Mouse (Mus musculus) liver, postnatal 0 days (tissue): Measurements from ENCODE around the gene Glt8d2. TPM values are rescaled to one million over a fixed set of nuclear protein-coding genes. Genes with fewer than 3 reads are reported as not detected.
"Not testable (repeated sequence)": the region's sequence is repeated elsewhere in the genome, so short reads cannot be mapped to it uniquely, and the experiment has no call there.

Experiments
- ATAC-seq: fragments of 200-750 bp; cut with Nextera tagmentation; 2 replicates; pipeline ENCODE4 v1.8.0; 2017; ENCODE audit warnings: mild to moderate bottlenecking, moderate library complexity
- DNase-seq: peaks from one replicate; pipeline ENCODE4 v3.0.0-alpha.2; 2016
- H3K27ac ChIP-seq: fragments of 300-500 bp; sonication (generic); 2 replicates; pipeline ENCODE4 v1.5.1; 2014; ENCODE audit warnings: antibody characterized with exemption, moderate library complexity, mild to moderate bottlenecking, low read depth
- H3K27me3 ChIP-seq: fragments of 300-500 bp; sonication (generic); 2 replicates; pipeline ENCODE4 v1.6.1; 2014; ENCODE audit warnings: low read length, control low read depth, mixed read lengths; ENCODE audit not compliant: insufficient read depth
- H3K36me3 ChIP-seq: fragments of 300-500 bp; sonication (generic); replicated peaks from 2 replicates; pipeline ENCODE4 v1.6.1; 2014; ENCODE audit warnings: mild to moderate bottlenecking, control low read depth, low read length, moderate library complexity, mixed read lengths; ENCODE audit not compliant: insufficient read depth
- H3K4me1 ChIP-seq: fragments of 300-500 bp; sonication (generic); 2 replicates; pipeline ENCODE4 v1.6.1; 2014; ENCODE audit warnings: antibody characterized with exemption, mild to moderate bottlenecking, control low read depth; ENCODE audit not compliant: insufficient read depth
- H3K4me2 ChIP-seq: fragments of 300-500 bp; sonication (generic); 2 replicates; pipeline ENCODE4 v1.6.1; 2014; ENCODE audit warnings: low read depth, mild to moderate bottlenecking, low read length, moderate library complexity, mixed read lengths
- H3K4me3 ChIP-seq: fragments of 300-500 bp; sonication (generic); 2 replicates; pipeline ENCODE4 v1.5.1; 2014; ENCODE audit warnings: low read depth, low read length
- H3K9ac ChIP-seq: fragments of 300-500 bp; sonication (generic); replicated peaks from 2 replicates; pipeline ENCODE4 v1.6.1; 2014; ENCODE audit warnings: mild to moderate bottlenecking, moderate library complexity
- H3K9me3 ChIP-seq: fragments of 300-500 bp; sonication (generic); 2 replicates; pipeline ENCODE4 v1.6.1; 2016; ENCODE audit warnings: mild to moderate bottlenecking, control low read depth, low read length, mixed read lengths
- CTCF ChIP-seq: sonication (generic); IDR thresholded peaks from 2 replicates; pipeline ENCODE4 v1.5.1; 2016; ENCODE audit warnings: antibody characterized with exemption, low read depth
- EP300 ChIP-seq: IDR thresholded peaks from 2 replicates; pipeline ENCODE4 v1.6.1; 2016; ENCODE audit warnings: antibody characterized with exemption, low read depth, mild to moderate bottlenecking
- WGBS: fragments of 180-500 bp; shearing (Covaris S2); extraction: QIAGEN DNeasy Blood & Tissue Kit; methylation state at CpG from one replicate; pipeline ENCODE4 v1.1.7; 2014; ENCODE audit not compliant: insufficient replicate concordance; 5-methylcytosine and 5-hydroxymethylcytosine counted together
- polyA plus RNA-seq: library from polyadenylated mRNA; unstranded; fragments of >200 nt; fragmentation: Nextera tagmentation; extraction: Ambion mirVana; gene quantifications from 2 replicates; pipeline ENCODE4 v1.2.1, GENCODE M21; 2015

Gene Glt8d2
- polyA plus RNA-seq, 1 experiment from 2014 or later: 0.12 TPM

GRCm38 (mm10) chr10:82629111-82629585, 61.3 kb downstream of the Glt8d2 start:
- TF ChIP-seq CTCF: no peak
- H3K4me2 ChIP-seq: peak overlapping the region; percentile 96
- DNase-seq (no peak), ATAC-seq (peak; percentile 30)
- peak overlapping the region; percentile 71 for H3K9ac ChIP-seq
- peak overlapping the region; percentile 66 for H3K4me3 ChIP-seq
- H3K27me3 ChIP-seq: no peaks in the 10 kb centered on the region
- 8% methylated on average over 11 of the region's 11 CpGs for WGBS
- no peaks in the 10 kb centered on the region for H3K9me3 ChIP-seq
- H3K36me3 ChIP-seq: 0 out of 2 replicates have a peak, but pooled peaks cover 2% of the 10 kb centered on the region
- peaks cover 15% of the 10 kb centered on the region for H3K4me1 ChIP-seq
- peak overlapping the region; percentile 91 for H3K27ac ChIP-seq

- DNase-seq, H3K4me1 ChIP-seq, H3K9me3 ChIP-seq, H3K36me3 ChIP-seq, H3K27me3 ChIP-seq: not testable (repeated sequence)
- peak; percentile 5; the same call in 1 of the 2 replicates for ATAC-seq
- H3K27ac ChIP-seq: peak overlapping the region; percentile 90
- peak overlapping the region; percentile 82 for H3K4me3 ChIP-seq
- H3K9ac ChIP-seq: peak overlapping the region; percentile 83
- 5% methylated on average over 2 of the region's 2 CpGs for WGBS
- peak overlapping the region; percentile 77 for H3K4me2 ChIP-seq
Measured at GRCm38 (mm10) chr10:82623553-82623932, 66.9 kb downstream of the Glt8d2 start.

- under 1% methylated on average over 59 of the region's 61 CpGs for WGBS
- H3K36me3 ChIP-seq: no peaks in the 10 kb centered on the region
- H3K27me3 ChIP-seq: no peaks in the 10 kb centered on the region
- H3K9me3 ChIP-seq: no peaks in the 10 kb centered on the region
- peak within 1 kb of the TSS; percentile 77 for H3K4me2 ChIP-seq
- H3K4me1 ChIP-seq: no peaks in the 10 kb centered on the region
- ATAC-seq (peak; percentile 91), DNase-seq (peak; percentile 94)
- peak within 1 kb of the TSS; percentile 90 for H3K27ac ChIP-seq
- TF ChIP-seq EP300: no peak; the same call in 1 of the 2 replicates
- TF ChIP-seq CTCF: peak; percentile 37
- H3K9ac ChIP-seq: peak within 1 kb of the TSS; percentile 83
- peak within 1 kb of the TSS; percentile 82 for H3K4me3 ChIP-seq
Measured at GRCm38 (mm10) chr10:82622671-82623552, 67.5 kb downstream of the Glt8d2 start, which contains the start of gene 1190007I07Rik. Gene 1190007I07Rik, minus strand, starts transcription at chr10:82623228.

GRCm38 (mm10) chr10:82622235-82622634, 68.2 kb downstream of the Glt8d2 start:
- Histone ChIP-seq H3K4me1 (no peaks in the 10 kb centered on the region), H3K9ac (peak overlapping the region; percentile 83), H3K4me2 (peak overlapping the region; percentile 77), H3K27me3 (no peaks in the 10 kb centered on the region), H3K4me3 (peak overlapping the region; percentile 82), H3K27ac (peak overlapping the region; percentile 90), H3K36me3 (no peaks in the 10 kb centered on the region), H3K9me3 (no peaks in the 10 kb centered on the region)
- ATAC-seq (no peak), DNase-seq (no peak)
- 15% methylated on average over 9 of the region's 9 CpGs for WGBS
- no peak for TF ChIP-seq CTCF
- TF ChIP-seq EP300: no peak

Other genes with a start within 250 kb of the Glt8d2 start
- not detected in 2 replicates for gene Gm1553, start 198.0 kb downstream of the Glt8d2 start, polyA plus RNA-seq
- gene 1190007I07Rik, start 67.4 kb downstream of the Glt8d2 start, polyA plus RNA-seq: 31.4 and 39.7 TPM in 2 replicates
- 20.8 and 22.3 TPM in 2 replicates for gene Tdg, start 60.8 kb downstream of the Glt8d2 start, polyA plus RNA-seq
- gene Hcfc2, start 5.5 kb upstream of the Glt8d2 start, polyA plus RNA-seq: 9.3 and 11.9 TPM in 2 replicates
- 26.6 and 30.1 TPM in 2 replicates for gene Nfyb, start 73.5 kb upstream of the Glt8d2 start, polyA plus RNA-seq
- gene Txnrd1, start 143.3 kb upstream of the Glt8d2 start, polyA plus RNA-seq: 26.7 and 28.1 TPM in 2 replicates
- gene Eid3, start 176.0 kb upstream of the Glt8d2 start, polyA plus RNA-seq: 0.15 TPM in 1 of 2 replicates, not detected in the other